Mouse (Mus musculus) neural tube, embryonic 14.5 days (tissue): Measurements from ENCODE around the gene Olfr683. TPM values are rescaled to one million over a fixed set of nuclear protein-coding genes. Genes with fewer than 3 reads are reported as not detected.
"Not testable (repeated sequence)": the region's sequence is repeated elsewhere in the genome, so short reads cannot be mapped to it uniquely, and the experiment has no call there.

Source experiments
- ATAC-seq: fragments of 200-750 bp; cut with Nextera tagmentation; 2 replicates; pipeline ENCODE4 v1.8.0; 2017; ENCODE audit warnings: low read depth, mild to moderate bottlenecking, moderate TSS enrichment, moderate library complexity
- H3K27ac ChIP-seq: fragments of 300-500 bp; sonication (generic); 2 replicates; pipeline ENCODE4 v1.5.1; 2014; ENCODE audit warnings: low read depth, mild to moderate bottlenecking, control low read depth, low read length, moderate library complexity, mixed read lengths
- H3K27me3 ChIP-seq: fragments of 300-500 bp; sonication (generic); 2 replicates; pipeline ENCODE4 v1.6.1; 2014; ENCODE audit warnings: low read length; ENCODE audit not compliant: control insufficient read depth, insufficient read depth
- H3K36me3 ChIP-seq: fragments of 300-500 bp; sonication (generic); 2 replicates; pipeline ENCODE4 v1.6.1; 2014; ENCODE audit warnings: low read length, mixed read lengths; ENCODE audit not compliant: control insufficient read depth, insufficient read depth
- H3K4me1 ChIP-seq: fragments of 300-500 bp; sonication (generic); 2 replicates; pipeline ENCODE4 v1.6.1; 2014; ENCODE audit warnings: low read length; ENCODE audit not compliant: control insufficient read depth, insufficient read depth
- H3K4me2 ChIP-seq: fragments of 300-500 bp; sonication (generic); 2 replicates; pipeline ENCODE4 v1.6.1; 2014; ENCODE audit warnings: mild to moderate bottlenecking, low read depth, low read length, control low read depth
- H3K4me3 ChIP-seq: fragments of 300-500 bp; sonication (generic); 2 replicates; pipeline ENCODE4 v1.5.1; 2014; ENCODE audit warnings: low read depth, low read length, control low read depth, mixed read lengths
- H3K9ac ChIP-seq: fragments of 300-500 bp; sonication (generic); replicated peaks from 2 replicates; pipeline ENCODE4 v1.6.1; 2014; ENCODE audit warnings: low read depth, mild to moderate bottlenecking, control low read depth, low read length, mixed read lengths
- H3K9me3 ChIP-seq: fragments of 300-500 bp; sonication (generic); 2 replicates; pipeline ENCODE4 v1.6.1; 2016; ENCODE audit warnings: low read length; ENCODE audit not compliant: control insufficient read depth
- WGBS: fragments of 180-500 bp; shearing (Covaris S2); extraction: QIAGEN DNeasy Blood & Tissue Kit; methylation state at CpG from one replicate; pipeline ENCODE4 v1.1.7; 2014; 5-methylcytosine and 5-hydroxymethylcytosine counted together
- polyA plus RNA-seq: library from polyadenylated mRNA; unstranded; fragments of >200 nt; fragmentation: Nextera tagmentation; extraction: Ambion mirVana; gene quantifications from 2 replicates; pipeline ENCODE4 v1.2.1, GENCODE M21; 2014

Gene Olfr683
- not detected in 2 replicates for polyA plus RNA-seq

DNA sequence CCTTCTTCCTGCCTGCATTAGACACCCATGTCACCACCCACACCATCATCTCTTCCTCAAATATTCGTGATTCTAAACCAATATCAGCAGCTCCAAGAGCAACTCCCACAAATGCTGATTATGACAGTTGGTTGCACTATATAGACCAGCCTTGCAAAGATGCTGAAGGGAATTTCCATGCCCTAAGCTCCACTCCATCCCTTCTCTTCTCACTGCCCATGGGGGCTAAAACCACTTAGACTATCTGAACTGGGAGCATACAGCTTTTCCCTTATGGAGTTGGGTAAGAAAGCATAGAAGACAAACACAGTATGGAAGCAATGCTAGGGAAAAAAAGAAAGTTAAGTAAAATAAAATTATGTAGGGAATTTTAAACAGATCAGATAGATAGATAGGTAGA is at the start of gene Olfr683:
Gene Olfr683 (minus strand): TSS at position 101 of the 400 bp plus-strand sequence.
- no peaks in the 10 kb centered on the region for H3K9me3 ChIP-seq
- H3K9ac ChIP-seq = no peak within 1 kb of the TSS
- ATAC-seq = no peak
- no peaks in the 10 kb centered on the region for H3K4me1 ChIP-seq
- no peaks in the 10 kb centered on the region for H3K27me3 ChIP-seq
- no peak within 1 kb of the TSS for H3K4me3 ChIP-seq
- H3K36me3 ChIP-seq = no peaks in the 10 kb centered on the region
- no peak within 1 kb of the TSS for H3K4me2 ChIP-seq
- 64% methylated on average over 1 of the region's 1 CpGs for WGBS
- H3K27ac ChIP-seq = no peak within 1 kb of the TSS

DNA sequence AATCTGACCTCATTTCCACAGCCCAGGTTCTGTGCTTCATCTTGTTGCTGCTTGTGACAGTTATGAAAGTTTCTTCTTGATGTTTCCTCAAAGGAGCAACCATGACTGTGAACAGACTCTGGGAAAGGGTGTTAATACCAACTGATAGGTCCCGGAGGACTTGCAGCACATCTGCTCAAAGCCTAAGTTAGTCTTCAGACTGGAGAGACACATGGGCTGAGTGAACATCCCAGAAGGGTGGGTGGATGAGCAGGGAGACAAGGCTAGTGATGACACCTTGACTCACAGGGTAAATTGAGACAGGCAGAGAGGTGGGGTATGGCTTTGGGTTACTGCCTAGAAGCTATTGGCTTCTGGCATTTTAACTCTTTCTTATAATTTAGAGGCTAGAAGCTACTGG is 39.1 kb upstream of the Olfr683 start, which contains the start of gene Olfr685:
Gene Olfr685 (minus strand): TSS at position 101 of the 400 bp plus-strand sequence.
- Histone ChIP-seq H3K27ac (no peak within 1 kb of the TSS), H3K9me3 (no peaks in the 10 kb centered on the region), H3K4me1 (no peaks in the 10 kb centered on the region), H3K4me2 (no peak within 1 kb of the TSS), H3K4me3 (no peak within 1 kb of the TSS), H3K9ac (no peak within 1 kb of the TSS), H3K36me3 (no peaks in the 10 kb centered on the region), H3K27me3 (no peaks in the 10 kb centered on the region)
- ATAC-seq = no peak
- WGBS = 94% methylated on average over 1 of the region's 1 CpGs

DNA sequence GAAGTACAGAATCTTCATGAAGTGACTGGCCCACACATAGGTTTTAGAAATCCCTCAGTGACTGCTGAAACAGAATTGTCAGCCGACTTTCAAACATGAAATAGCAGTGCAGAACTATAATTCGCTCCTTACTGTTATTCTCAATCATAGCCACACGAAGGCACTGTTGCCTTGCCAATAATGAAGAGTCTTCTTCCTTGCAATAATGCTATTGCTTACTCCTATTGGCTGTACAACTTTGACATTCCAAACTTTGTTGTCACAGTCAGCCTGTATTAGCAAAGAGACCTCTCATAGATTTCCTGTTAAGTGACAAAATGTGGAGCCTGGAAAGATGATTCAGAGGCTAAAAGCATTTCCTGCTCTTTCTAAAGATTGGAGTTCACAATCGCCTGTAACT is 24.0 kb upstream of the Olfr683 start:
- no peak overlapping the region for H3K4me3 ChIP-seq
- no peak for ATAC-seq
- WGBS = 58% methylated on average over 4 of the region's 4 CpGs
- H3K27ac ChIP-seq = no peak overlapping the region
- H3K27me3 ChIP-seq = no peaks in the 10 kb centered on the region
- no peak overlapping the region for H3K9ac ChIP-seq
- H3K4me2 ChIP-seq = no peak overlapping the region
- H3K36me3 ChIP-seq = no peaks in the 10 kb centered on the region
- H3K4me1 ChIP-seq = no peaks in the 10 kb centered on the region
- H3K9me3 ChIP-seq = no peaks in the 10 kb centered on the region

DNA sequence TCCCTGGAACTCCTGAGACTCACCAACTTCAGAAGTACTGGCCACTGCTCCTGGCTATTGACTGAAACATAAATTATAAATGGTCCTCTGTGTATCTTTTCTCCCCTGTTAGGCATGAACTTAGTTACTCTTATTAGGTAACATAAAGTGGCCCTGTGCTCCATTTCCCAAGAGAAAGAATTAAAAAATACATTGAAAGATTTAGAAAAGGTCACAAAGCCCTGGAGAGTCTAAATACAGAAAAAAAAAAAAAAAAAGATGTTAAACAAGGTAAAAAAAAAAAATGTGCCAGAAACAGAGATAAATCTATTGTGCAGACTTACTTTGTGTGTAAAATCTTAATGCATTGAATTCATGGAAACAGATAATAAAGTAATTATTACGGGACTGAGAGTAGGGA is 16.7 kb upstream of the Olfr683 start, which contains the start of gene Olfr684:
Gene Olfr684 (minus strand): TSS at position 101 of the 400 bp plus-strand sequence.
- no peak within 1 kb of the TSS for H3K4me2 ChIP-seq
- no peaks in the 10 kb centered on the region for H3K27me3 ChIP-seq
- ATAC-seq = no peak
- no peak within 1 kb of the TSS for H3K4me3 ChIP-seq
- H3K4me1 ChIP-seq = no peaks in the 10 kb centered on the region
- 67% methylated on average over 1 of the region's 1 CpGs for WGBS
- H3K9me3 ChIP-seq = no peaks in the 10 kb centered on the region
- no peak within 1 kb of the TSS for H3K9ac ChIP-seq
- no peaks in the 10 kb centered on the region for H3K36me3 ChIP-seq
- H3K27ac ChIP-seq = no peak within 1 kb of the TSS

- H3K36me3 ChIP-seq = no peaks in the 10 kb centered on the region
- no peak overlapping the region for H3K4me2 ChIP-seq
- H3K4me1 ChIP-seq = no peaks in the 10 kb centered on the region
- H3K9ac ChIP-seq = no peak overlapping the region
- WGBS = 81% methylated on average over 2 of the region's 2 CpGs
- H3K4me3 ChIP-seq = no peak overlapping the region
- no peaks in the 10 kb centered on the region for H3K27me3 ChIP-seq
- H3K9me3 ChIP-seq = no peaks in the 10 kb centered on the region
- no peak for ATAC-seq
- H3K27ac ChIP-seq = no peak overlapping the region
These were observed 5.5 kb downstream of the Olfr683 start for GRCm38 (mm10) chr7:105141275-105141674.

DNA sequence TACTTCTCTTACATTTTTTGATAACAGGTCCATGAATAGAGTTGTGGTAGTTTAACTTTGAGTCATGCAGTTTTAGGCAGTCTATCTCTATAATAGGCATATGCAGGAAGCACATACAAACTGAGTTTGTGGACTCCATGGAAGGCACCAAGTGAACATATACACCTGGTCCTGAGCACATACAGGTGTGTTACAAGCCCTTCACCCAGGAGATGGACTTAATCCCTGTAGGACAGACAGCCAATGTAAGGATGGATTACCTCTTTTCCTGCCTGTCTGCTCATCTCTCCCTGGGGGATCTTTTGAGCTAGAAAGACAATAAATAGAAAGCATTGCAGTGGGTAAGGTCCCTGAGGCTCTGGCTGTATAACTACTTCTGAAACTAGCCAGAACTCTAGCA is 30.3 kb downstream of the Olfr683 start, which contains the start of gene Olfr681:
Gene Olfr681 (plus strand): TSS at position 301 of the 400 bp plus-strand sequence.
- no peak for ATAC-seq
- Histone ChIP-seq H3K27me3 (no peaks in the 10 kb centered on the region), H3K4me2 (no peak within 1 kb of the TSS), H3K27ac (no peak within 1 kb of the TSS), H3K4me3 (no peak within 1 kb of the TSS), H3K9ac (no peak within 1 kb of the TSS), H3K36me3 (no peaks in the 10 kb centered on the region), H3K9me3 (no peaks in the 10 kb centered on the region), H3K4me1 (no peaks in the 10 kb centered on the region)

DNA sequence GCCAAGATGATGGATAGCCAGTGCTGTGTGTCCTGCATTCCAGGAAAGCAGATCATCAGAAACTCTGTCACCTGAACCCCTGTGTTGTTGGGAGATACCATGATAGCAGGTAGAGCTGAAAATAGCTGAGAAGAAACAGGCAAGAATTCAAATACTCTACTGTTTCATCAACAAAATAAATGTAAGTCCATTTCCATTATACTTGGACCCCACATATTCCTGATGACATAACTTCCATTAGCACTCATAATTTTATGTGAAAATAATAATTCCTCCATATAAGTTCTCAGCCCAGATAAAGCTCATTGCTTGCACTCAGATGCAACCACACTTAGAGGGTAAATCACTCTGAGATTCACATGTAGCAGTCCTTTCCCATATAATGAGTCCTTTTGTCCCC is 54.1 kb downstream of the Olfr683 start, which contains the start of gene Olfr680-ps1:
Gene Olfr680-ps1 (minus strand): TSS at position 101 of the 400 bp plus-strand sequence.
- not testable (repeated sequence) for ATAC-seq, H3K9me3 ChIP-seq, H3K4me3 ChIP-seq, H3K27ac ChIP-seq, H3K4me1 ChIP-seq, H3K27me3 ChIP-seq, H3K9ac ChIP-seq, H3K36me3 ChIP-seq, H3K4me2 ChIP-seq

Other genes starting within 250 kb of the Olfr683 start
- not detected in 2 replicates for gene Olfr667, start 225.5 kb downstream of the Olfr683 start, polyA plus RNA-seq
- not detected in 2 replicates for gene Olfr668, start 219.0 kb downstream of the Olfr683 start, polyA plus RNA-seq
- not detected in 2 replicates for gene Olfr669, start 212.8 kb downstream of the Olfr683 start, polyA plus RNA-seq
- not detected in 2 replicates for gene Olfr670, start 184.4 kb downstream of the Olfr683 start, polyA plus RNA-seq
- not detected in 2 replicates for gene Olfr671, start 167.9 kb downstream of the Olfr683 start, polyA plus RNA-seq
- not detected in 2 replicates for gene Olfr672, start 145.0 kb downstream of the Olfr683 start, polyA plus RNA-seq
- not detected in 2 replicates for gene Olfr675, start 118.6 kb downstream of the Olfr683 start, polyA plus RNA-seq
- gene Olfr676, start 114.3 kb downstream of the Olfr683 start, polyA plus RNA-seq = not detected in 2 replicates
- gene Olfr677, start 95.6 kb downstream of the Olfr683 start, polyA plus RNA-seq = not detected in 2 replicates
- gene Olfr678, start 82.5 kb downstream of the Olfr683 start, polyA plus RNA-seq = not detected in 2 replicates
- gene Olfr679, start 65.8 kb downstream of the Olfr683 start, polyA plus RNA-seq = not detected in 2 replicates
- not detected in 2 replicates for gene Olfr680-ps1, start 54.2 kb downstream of the Olfr683 start, polyA plus RNA-seq
- gene Olfr681, start 30.2 kb downstream of the Olfr683 start, polyA plus RNA-seq = not detected in 2 replicates
- gene Olfr684, start 16.6 kb upstream of the Olfr683 start, polyA plus RNA-seq = not detected in 2 replicates
- gene Olfr685, start 39.0 kb upstream of the Olfr683 start, polyA plus RNA-seq = not detected in 2 replicates
- not detected in 2 replicates for gene Olfr686, start 60.5 kb upstream of the Olfr683 start, polyA plus RNA-seq
- gene Olfr688, start 141.1 kb upstream of the Olfr683 start, polyA plus RNA-seq = not detected in 2 replicates
- gene Olfr689, start 164.2 kb upstream of the Olfr683 start, polyA plus RNA-seq = not detected in 2 replicates
- not detected in 2 replicates for gene Olfr690, start 187.1 kb upstream of the Olfr683 start, polyA plus RNA-seq
- gene Olfr691, start 195.3 kb upstream of the Olfr683 start, polyA plus RNA-seq = 0.27 and 0.35 TPM in 2 replicates
- not detected in 2 replicates for gene Olfr692, start 221.2 kb upstream of the Olfr683 start, polyA plus RNA-seq
- not detected in 2 replicates for gene Gm5901, start 228.0 kb upstream of the Olfr683 start, polyA plus RNA-seq